ENCODE assay signal across 10 mouse cellular contexts in the genomic region with DNA sequence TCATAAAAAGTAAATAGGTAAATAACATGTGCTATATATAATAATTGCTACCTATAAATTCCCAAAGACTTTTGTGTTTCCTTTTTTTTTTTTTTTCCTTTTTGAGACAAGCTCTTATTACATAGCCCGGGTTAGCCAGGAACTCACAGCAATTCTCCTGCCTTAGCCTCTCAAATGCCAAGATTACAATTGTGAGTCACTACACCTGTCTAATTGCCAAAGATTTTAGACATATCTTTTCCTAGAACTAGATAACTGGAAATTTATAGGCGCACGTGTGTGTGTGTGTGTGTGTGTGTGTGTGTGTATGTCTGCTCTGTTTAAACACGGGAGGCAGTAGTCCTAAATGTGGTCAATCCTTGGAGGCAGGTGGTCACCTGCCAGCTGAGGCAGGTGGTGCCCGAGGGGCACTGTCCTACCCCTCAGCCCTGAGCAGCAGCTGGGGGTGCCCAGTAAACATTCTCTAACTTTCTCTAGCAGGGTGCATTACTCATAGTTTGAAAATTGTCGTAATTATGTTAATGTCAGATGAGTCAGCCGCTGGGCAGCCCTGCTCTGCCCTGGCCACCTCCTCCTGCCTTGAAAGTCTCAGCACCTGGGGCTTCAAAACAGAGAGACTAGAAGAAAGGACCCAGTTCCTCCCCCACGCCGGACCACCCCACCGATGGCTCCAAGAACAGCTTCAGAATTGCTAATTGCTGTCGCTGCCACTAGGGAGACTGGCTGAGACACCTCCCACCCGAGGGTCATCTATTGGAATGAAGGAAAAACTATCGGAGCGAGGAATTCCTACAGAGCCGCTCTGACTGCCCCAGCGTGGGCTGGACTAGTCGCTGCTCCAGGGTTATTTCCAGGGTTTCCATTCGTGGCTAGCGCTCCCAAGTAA. TPM values are rescaled to one million over a fixed set of nuclear protein-coding genes. Genes with fewer than 3 reads are reported as not detected.
A peak's percentile ranks its signal among the peaks of the same experiment; 100 is the strongest.
DNase-seq lines count a peak whose midpoint lies in the region; ATAC-seq lines count a peak whose summit lies in the region.
"Had no signal": no experiment of that assay in that cellular context is flagged by ENCODE, and none has a peak within 500 bp of the region (broad histone marks: within the 10 kb centered on the region; RNA-seq: fewer than 3 reads in every experiment).

No protein-coding gene starts in this region.

- 30% methylated on average over 19 of the region's 19 CpGs for WGBS in heart, embryonic 13.5 days
- 37% methylated on average over 19 of the region's 19 CpGs for WGBS in limb, embryonic 10.5 days
- 33% methylated on average over 19 of the region's 19 CpGs for WGBS in forebrain, embryonic 14.5 days

- peaks cover 7% of the 10 kb centered on the region; the same call in 1 of the 2 replicates for H3K4me1 ChIP-seq in heart, embryonic 13.5 days
- H3K4me1 ChIP-seq in limb, embryonic 10.5 days: peaks cover 10% of the 10 kb centered on the region
- H3K4me1 ChIP-seq in forebrain, embryonic 14.5 days (ENCODE audit: control insufficient read depth, insufficient read depth, low read length): no peaks in the 10 kb centered on the region

- H3K9ac ChIP-seq in heart, embryonic 13.5 days: peak overlapping the region; percentile 61; the same call in 1 of the 2 replicates
- H3K9ac ChIP-seq in forebrain, embryonic 14.5 days (ENCODE audit: low read length): no peak overlapping the region

- H3K9me3 ChIP-seq in heart, embryonic 13.5 days: no peaks in the 10 kb centered on the region
- no peaks in the 10 kb centered on the region for H3K9me3 ChIP-seq in limb, embryonic 10.5 days (replicated peaks)
- H3K9me3 ChIP-seq in forebrain, embryonic 14.5 days (replicated peaks; ENCODE audit: control insufficient read depth, low read length): no peaks in the 10 kb centered on the region

- DNase-seq in heart, postnatal 25 days (ENCODE audit: low spot score): no peak
- DNase-seq in 3T3-L1 (ENCODE audit: low read depth, low spot score): peak; percentile 70
- peak; percentile 19 for DNase-seq in embryo, embryonic 10 days (ENCODE audit: low spot score)
- DNase-seq in limb, embryonic 10.5 days (ENCODE audit: low spot score): peak; percentile 32
- no peak for DNase-seq in frontal cortex, postnatal 36 days (ENCODE audit: low spot score in 2 of 2)
- DNase-seq in forebrain, embryonic 14.5 days (ENCODE audit: low spot score): no peak
- no peak for DNase-seq in gastrocnemius, postnatal 4 days (ENCODE audit: low spot score in 2 of 2)
- DNase-seq: lung, adult 18-20 months; right cerebral cortex, postnatal 4 days had no signal

- intact Hi-C loops in heart, postnatal 25 days (cut with DNase I): no loop called here

- no peak overlapping the region for H3K27ac ChIP-seq in heart, embryonic 13.5 days (replicated peaks)
- 0 out of 2 replicates have a peak overlapping the region, but pooled peaks have one; percentile 9 for H3K27ac ChIP-seq in limb, embryonic 10.5 days
- no peak overlapping the region for H3K27ac ChIP-seq in forebrain, embryonic 14.5 days (ENCODE audit: low read depth, low read length)

- H3K36me3 ChIP-seq in heart, embryonic 13.5 days: no peaks in the 10 kb centered on the region
- H3K36me3 ChIP-seq in limb, embryonic 10.5 days: no peaks in the 10 kb centered on the region
- H3K36me3 ChIP-seq in forebrain, embryonic 14.5 days (ENCODE audit: control insufficient read depth, insufficient read depth, low read length): no peaks in the 10 kb centered on the region

- H3K27me3 ChIP-seq in heart, embryonic 13.5 days (replicated peaks): no peaks in the 10 kb centered on the region
- peaks cover 12% of the 10 kb centered on the region; the same call in 1 of the 2 replicates for H3K27me3 ChIP-seq in limb, embryonic 10.5 days (ENCODE audit: low read depth, poor library complexity, severe bottlenecking)
- no peaks in the 10 kb centered on the region for H3K27me3 ChIP-seq in forebrain, embryonic 14.5 days (replicated peaks; ENCODE audit: control insufficient read depth, insufficient read depth, low read length)

- H3K4me2 ChIP-seq in heart, embryonic 13.5 days: peak overlapping the region; percentile 57
- no peak overlapping the region for H3K4me2 ChIP-seq in forebrain, embryonic 14.5 days (ENCODE audit: low read length)

- H3K4me3 ChIP-seq in heart, embryonic 13.5 days: peak overlapping the region; percentile 20
- peak overlapping the region; percentile 15; the same call in 1 of the 2 replicates for H3K4me3 ChIP-seq in limb, embryonic 10.5 days
- no peak overlapping the region for H3K4me3 ChIP-seq in forebrain, embryonic 14.5 days (ENCODE audit: low read depth, low read length)

- no peak for ATAC-seq in heart, embryonic 13.5 days (ENCODE audit: extremely low read depth, insufficient number of reproducible peaks, low FRiP score, low TSS enrichment)
- ATAC-seq in forebrain, embryonic 14.5 days: no peak

RNA-seq across cellular contexts. Expression of gene Atf3, which starts 1.8 kb away (rescaled TPM):
- polyA plus RNA-seq in heart, embryonic 13.5 days (2015; fragmentation: Nextera tagmentation; extraction: Ambion mirVana): 14.0 and 15.2 TPM in 2 replicates
- 1 to 10 TPM; 4.9 to 6.0 TPM for total RNA-seq in heart, postnatal 25 days (2021)
- 1.8 and 2.8 TPM in 2 replicates for polyA plus RNA-seq in limb, embryonic 10.5 days (2016; fragmentation: Nextera tagmentation; extraction: Ambion mirVana)
- 0.98 and 1.5 TPM in 2 replicates for polyA plus RNA-seq in forebrain, embryonic 14.5 days (2014; fragmentation: Nextera tagmentation; extraction: Ambion mirVana)
- 10 to 100 TPM in 1 of 2 experiments, 1 to 10 TPM in 1; 9.7 to 13.9 TPM for total RNA-seq in gastrocnemius, postnatal 4 days (2021)

RNA-seq across cellular contexts. Expression of gene Fam71a, which starts 51.4 kb away (rescaled TPM):
- not detected in 2 replicates for polyA plus RNA-seq in heart, embryonic 13.5 days (2015; fragmentation: Nextera tagmentation; extraction: Ambion mirVana)
- not detected for total RNA-seq in heart, postnatal 25 days (2021)
- polyA plus RNA-seq in limb, embryonic 10.5 days (2016; fragmentation: Nextera tagmentation; extraction: Ambion mirVana): not detected in 2 replicates
- polyA plus RNA-seq in forebrain, embryonic 14.5 days (2014; fragmentation: Nextera tagmentation; extraction: Ambion mirVana): not detected in 2 replicates
- total RNA-seq in gastrocnemius, postnatal 4 days (2021): not detected

Comparison
In these comparisons a context has a peak if more than half of its experiments do, and no peak if none do; other contexts are left out.
1. DNase-seq: peak in 3T3-L1 (single experiment), embryo, embryonic 10 days (single experiment) and limb, embryonic 10.5 days (single experiment); none in heart, postnatal 25 days (single experiment), frontal cortex, postnatal 36 days (0 of 2), forebrain, embryonic 14.5 days (single experiment) and gastrocnemius, postnatal 4 days (0 of 2).